Mouse (Mus musculus): ENCODE data around the gene Olfr1344. TPM values are rescaled to one million over a fixed set of nuclear protein-coding genes. Genes with fewer than 3 reads are reported as not detected.
"Not testable (repeated sequence)": the region's sequence is repeated elsewhere in the genome, so short reads cannot be mapped to it uniquely, and the experiment has no call there.

Olfr1344 gene
- polyA plus RNA-seq, 1 experiment from 2014 or later = not detected

GRCm38 (mm10) chr7:6447771-6448170, 9.3 kb downstream of the Olfr1344 start:
- Histone ChIP-seq H3K9ac (no peak overlapping the region), H3K4me2 (no peak overlapping the region), H3K4me3 (no peak overlapping the region), H3K9me3 (replicated peaks) (0 out of 2 replicates have a peak, but pooled peaks cover 4% of the 10 kb centered on the region), H3K27me3 (no peaks in the 10 kb centered on the region), H3K4me1 (no peaks in the 10 kb centered on the region), H3K36me3 (ENCODE audit: poor library complexity, severe bottlenecking) (no peaks in the 10 kb centered on the region), H3K27ac (no peak overlapping the region)
- no peak for ATAC-seq
- WGBS = 89% methylated on average over 5 of the region's 5 CpGs

- H3K4me1 ChIP-seq = no peaks in the 10 kb centered on the region
- no peak within 1 kb of the TSS for H3K27ac ChIP-seq
- no peak for ATAC-seq
- H3K4me3 ChIP-seq = no peak within 1 kb of the TSS
- no peak within 1 kb of the TSS for H3K4me2 ChIP-seq
- H3K9me3 ChIP-seq (replicated peaks) = peaks cover 9% of the 10 kb centered on the region; the same call in 1 of the 2 replicates
- H3K36me3 ChIP-seq (ENCODE audit: poor library complexity, severe bottlenecking) = no peaks in the 10 kb centered on the region
- H3K27me3 ChIP-seq = no peaks in the 10 kb centered on the region
- no peak within 1 kb of the TSS for H3K9ac ChIP-seq
These were observed 17.4 kb downstream of the Olfr1344 start, which contains the start of gene Olfr1336 for GRCm38 (mm10) chr7:6455868-6456267. TSS of gene Olfr1336 (plus strand) at chr7:6456168.

- Histone ChIP-seq H3K36me3 (ENCODE audit: poor library complexity, severe bottlenecking) (no peaks in the 10 kb centered on the region), H3K4me3 (no peak overlapping the region), H3K9me3 (replicated peaks) (peaks cover 13% of the 10 kb centered on the region; the same call in 1 of the 2 replicates), H3K27me3 (no peaks in the 10 kb centered on the region), H3K27ac (no peak overlapping the region), H3K9ac (no peak overlapping the region), H3K4me1 (no peaks in the 10 kb centered on the region), H3K4me2 (no peak overlapping the region)
- no peak for ATAC-seq
- 32% methylated on average over 3 of the region's 3 CpGs for WGBS
These were observed 17.9 kb downstream of the Olfr1344 start for GRCm38 (mm10) chr7:6456399-6456798.

- Histone ChIP-seq H3K4me1 (no peaks in the 10 kb centered on the region), H3K9me3 (replicated peaks) (no peaks in the 10 kb centered on the region; the same call in 1 of the 2 replicates), H3K4me3 (no peak within 1 kb of the TSS), H3K4me2 (no peak within 1 kb of the TSS), H3K36me3 (ENCODE audit: poor library complexity, severe bottlenecking) (no peaks in the 10 kb centered on the region), H3K27me3 (no peaks in the 10 kb centered on the region), H3K9ac (no peak within 1 kb of the TSS), H3K27ac (no peak within 1 kb of the TSS)
- ATAC-seq = no peak
These were observed 28.5 kb downstream of the Olfr1344 start, which contains the start of gene Olfr1346 for GRCm38 (mm10) chr7:6466951-6467350. TSS of gene Olfr1346 (plus strand) at chr7:6467101.

GRCm38 (mm10) chr7:6477633-6478032, 39.1 kb downstream of the Olfr1344 start:
- not testable (repeated sequence) for H3K4me2 ChIP-seq; H3K9ac ChIP-seq; H3K27me3 ChIP-seq; ATAC-seq; H3K27ac ChIP-seq; H3K36me3 ChIP-seq (ENCODE audit: poor library complexity, severe bottlenecking); H3K4me1 ChIP-seq; H3K4me3 ChIP-seq
- peaks cover 15% of the 10 kb centered on the region for H3K9me3 ChIP-seq (replicated peaks)
- WGBS = 83% methylated on average over 2 of the region's 2 CpGs

GRCm38 (mm10) chr7:6486841-6487240, 48.4 kb downstream of the Olfr1344 start, which contains the start of gene Olfr5:
TSS of gene Olfr5 (minus strand) at chr7:6486941.
- no peak for ATAC-seq

More at GRCm38 (mm10) chr7:6486841-6487240, 48.4 kb downstream of the Olfr1344 start, which contains the start of gene Olfr5:
- H3K4me1 ChIP-seq = no peaks in the 10 kb centered on the region
- H3K27me3 ChIP-seq = no peaks in the 10 kb centered on the region
- peaks cover 4% of the 10 kb centered on the region; the same call in 1 of the 2 replicates for H3K9me3 ChIP-seq (replicated peaks)
- H3K4me2 ChIP-seq = no peak within 1 kb of the TSS
- H3K4me3 ChIP-seq = no peak within 1 kb of the TSS
- no peak within 1 kb of the TSS for H3K9ac ChIP-seq
- H3K27ac ChIP-seq = no peak within 1 kb of the TSS
- WGBS = 31% methylated on average over 2 of the region's 2 CpGs
- no peaks in the 10 kb centered on the region for H3K36me3 ChIP-seq (ENCODE audit: poor library complexity, severe bottlenecking)

Other genes with a start within 250 kb of the Olfr1344 start
- gene Galp, start 241.6 kb upstream of the Olfr1344 start, polyA plus RNA-seq (2015; fragmentation: Nextera tagmentation; extraction: Ambion mirVana) = not detected in 2 replicates
- not detected in 2 replicates for gene Zscan5b, start 216.4 kb upstream of the Olfr1344 start, polyA plus RNA-seq (2015; fragmentation: Nextera tagmentation; extraction: Ambion mirVana)
- gene Epp13, start 186.0 kb upstream of the Olfr1344 start, polyA plus RNA-seq (2015; fragmentation: Nextera tagmentation; extraction: Ambion mirVana) = not detected in 2 replicates
- 14.8 and 16.5 TPM in 2 replicates for gene Zfp667, start 152.1 kb upstream of the Olfr1344 start, polyA plus RNA-seq (2015; fragmentation: Nextera tagmentation; extraction: Ambion mirVana)
- 9.2 and 9.9 TPM in 2 replicates for gene Zfp583, start 107.4 kb upstream of the Olfr1344 start, polyA plus RNA-seq (2015; fragmentation: Nextera tagmentation; extraction: Ambion mirVana)
- gene Gm3854, start 94.9 kb upstream of the Olfr1344 start, polyA plus RNA-seq (2015; fragmentation: Nextera tagmentation; extraction: Ambion mirVana) = 4.1 and 4.9 TPM in 2 replicates
- gene Zfp78, start 75.4 kb upstream of the Olfr1344 start, polyA plus RNA-seq (2015; fragmentation: Nextera tagmentation; extraction: Ambion mirVana) = 3.3 TPM in 2 replicates
- gene Zfp28, start 55.4 kb upstream of the Olfr1344 start, polyA plus RNA-seq (2015; fragmentation: Nextera tagmentation; extraction: Ambion mirVana) = 12.4 and 13.7 TPM in 2 replicates
- gene Smim17, start 40.0 kb upstream of the Olfr1344 start, polyA plus RNA-seq (2015; fragmentation: Nextera tagmentation; extraction: Ambion mirVana) = 1.4 and 1.6 TPM in 2 replicates
- gene Gm20715, start 28.4 kb upstream of the Olfr1344 start, polyA plus RNA-seq (2015; fragmentation: Nextera tagmentation; extraction: Ambion mirVana) = 0.05 TPM in 1 of 2 replicates, not detected in the other
- gene Olfr1336, start 17.5 kb downstream of the Olfr1344 start, polyA plus RNA-seq (2015; fragmentation: Nextera tagmentation; extraction: Ambion mirVana) = not detected in 2 replicates
- gene Olfr1346, start 28.4 kb downstream of the Olfr1344 start, polyA plus RNA-seq (2015; fragmentation: Nextera tagmentation; extraction: Ambion mirVana) = not detected in 2 replicates
- not detected in 2 replicates for gene Olfr5, start 48.3 kb downstream of the Olfr1344 start, polyA plus RNA-seq (2015; fragmentation: Nextera tagmentation; extraction: Ambion mirVana)
- not detected in 2 replicates for gene Olfr1347, start 61.1 kb downstream of the Olfr1344 start, polyA plus RNA-seq (2015; fragmentation: Nextera tagmentation; extraction: Ambion mirVana)
- gene Olfr1348, start 70.1 kb downstream of the Olfr1344 start, polyA plus RNA-seq (2015; fragmentation: Nextera tagmentation; extraction: Ambion mirVana) = not detected in 2 replicates
- gene Olfr1349, start 84.3 kb downstream of the Olfr1344 start, polyA plus RNA-seq (2015; fragmentation: Nextera tagmentation; extraction: Ambion mirVana) = not detected in 2 replicates
- not detected in 2 replicates for gene Olfr1350, start 126.2 kb downstream of the Olfr1344 start, polyA plus RNA-seq (2015; fragmentation: Nextera tagmentation; extraction: Ambion mirVana)

Measured in forebrain, embryonic 13.5 days (tissue).